Mouse (Mus musculus) CH12F3 (cell line): Measurements from ENCODE around the gene Dhx9.
"Not testable (repeated sequence)": the region's sequence is repeated elsewhere in the genome, so short reads cannot be mapped to it uniquely, and the experiment has no call there.

Experiments used
- in situ Hi-C: fragments of 300-500 bp; cut with MboI; formaldehyde crosslinking; loops from 2 replicates; pipeline ENCODE4 v1.14.3; 2020; ENCODE audit warnings: low sequenced_read_pairs

The Dhx9 gene

GRCm38 (mm10) chr1:153424770-153425584 lies 62.5 kb downstream of the Dhx9 start, which contains the start of gene Shcbp1l:
Gene Shcbp1l (plus strand): TSS chr1:153425162.
- in situ Hi-C loops: no loop called here

GRCm38 (mm10) chr1:153424271-153424670 lies 63.2 kb downstream of the Dhx9 start:
- in situ Hi-C loops: no loop called here

- in situ Hi-C loops: not testable (repeated sequence)
These were observed 69.7 kb downstream of the Dhx9 start for GRCm38 (mm10) chr1:153417805-153418204.

GRCm38 (mm10) chr1:153416271-153416832 lies 71.1 kb downstream of the Dhx9 start:
- in situ Hi-C loops: not testable (repeated sequence)

- in situ Hi-C loops: not testable (repeated sequence)
These were observed 71.7 kb downstream of the Dhx9 start for GRCm38 (mm10) chr1:153415742-153416141.

GRCm38 (mm10) chr1:153414962-153415361 lies 72.5 kb downstream of the Dhx9 start:
- in situ Hi-C loops: no loop called here

GRCm38 (mm10) chr1:153414114-153414723 lies 73.2 kb downstream of the Dhx9 start:
- in situ Hi-C loops: not testable (repeated sequence)

GRCm38 (mm10) chr1:153413397-153414020 lies 74.0 kb downstream of the Dhx9 start:
- in situ Hi-C loops: not testable (repeated sequence)

- in situ Hi-C loops: not testable (repeated sequence)
These were observed 74.6 kb downstream of the Dhx9 start for GRCm38 (mm10) chr1:153412663-153413396.

- in situ Hi-C loops: no loop called here
These were observed 75.7 kb downstream of the Dhx9 start for GRCm38 (mm10) chr1:153411723-153412122.

- in situ Hi-C loops: not testable (repeated sequence)
These were observed 76.5 kb downstream of the Dhx9 start for GRCm38 (mm10) chr1:153410915-153411314.

- in situ Hi-C loops: not testable (repeated sequence)
These were observed 79.2 kb downstream of the Dhx9 start for GRCm38 (mm10) chr1:153408296-153408695.

- in situ Hi-C loops: not testable (repeated sequence)
These were observed 79.8 kb downstream of the Dhx9 start for GRCm38 (mm10) chr1:153407641-153408040.
